Mouse (Mus musculus) heart, adult 11 months (tissue): ENCODE data around the gene Plb1.

Experiments
- DNase-seq: peaks from one replicate; pipeline ENCODE4 v3.0.0; 2022

Plb1 gene

DNA sequence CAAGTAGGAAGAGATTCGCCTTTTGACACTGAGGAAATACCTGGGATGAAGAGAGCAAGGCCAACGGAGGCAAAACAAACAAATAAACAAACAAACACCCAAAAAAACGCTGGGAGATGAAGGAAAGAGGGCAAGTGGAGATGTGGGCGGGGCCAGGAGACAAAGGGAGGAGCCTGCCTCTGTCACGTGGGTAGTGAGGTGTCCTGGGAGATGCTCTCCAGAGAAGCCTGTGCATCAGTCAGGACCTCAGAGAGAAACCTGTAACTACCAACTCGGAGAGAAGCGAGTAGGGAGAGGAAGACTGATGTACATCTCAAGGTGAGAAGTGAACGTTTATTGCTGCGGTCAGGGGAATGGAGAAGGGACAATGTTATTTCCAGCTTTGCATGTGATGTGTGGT is at the start of gene Plb1:
Plb1 (plus strand) TSS at position 235 of the 400 bp plus-strand sequence.
- DNase-seq: peak; percentile 63

DNA sequence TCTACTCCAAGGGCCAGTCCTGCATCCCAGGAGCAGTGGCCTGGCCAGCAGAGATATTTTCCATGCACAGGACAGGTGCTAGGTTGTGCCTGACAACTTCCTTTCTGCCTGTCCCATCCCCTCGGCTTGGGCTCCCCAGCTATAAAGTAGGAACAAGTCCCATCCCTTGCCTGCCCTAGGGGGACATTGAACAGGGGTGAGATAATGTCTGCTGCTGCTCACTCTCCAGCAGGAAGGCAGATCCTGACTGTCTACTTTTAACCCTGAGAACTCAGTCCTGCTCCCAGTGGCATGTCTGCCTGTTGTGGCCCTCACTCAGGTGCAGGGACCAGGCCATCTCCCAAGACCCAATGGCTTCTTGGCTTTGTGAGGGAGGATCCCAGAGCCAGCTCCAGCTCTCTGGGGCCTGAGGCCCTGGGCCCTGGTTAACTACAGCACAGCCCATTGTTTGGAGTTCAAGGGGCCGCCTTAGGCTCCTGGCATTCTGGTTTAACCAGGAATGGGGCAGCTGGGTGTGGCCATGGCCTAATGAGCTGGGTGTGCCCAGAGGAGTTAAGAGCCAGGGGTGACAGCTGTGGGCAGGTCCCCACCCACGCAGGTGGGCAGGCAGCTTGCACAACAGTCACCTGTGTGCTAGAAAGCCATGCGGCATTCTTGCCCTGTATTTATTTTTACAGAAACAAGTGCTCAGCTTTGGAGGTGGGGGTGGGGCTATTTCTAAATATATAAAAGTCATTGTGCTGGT is 49.5 kb upstream of the Plb1 start:
- DNase-seq: no peak

DNA sequence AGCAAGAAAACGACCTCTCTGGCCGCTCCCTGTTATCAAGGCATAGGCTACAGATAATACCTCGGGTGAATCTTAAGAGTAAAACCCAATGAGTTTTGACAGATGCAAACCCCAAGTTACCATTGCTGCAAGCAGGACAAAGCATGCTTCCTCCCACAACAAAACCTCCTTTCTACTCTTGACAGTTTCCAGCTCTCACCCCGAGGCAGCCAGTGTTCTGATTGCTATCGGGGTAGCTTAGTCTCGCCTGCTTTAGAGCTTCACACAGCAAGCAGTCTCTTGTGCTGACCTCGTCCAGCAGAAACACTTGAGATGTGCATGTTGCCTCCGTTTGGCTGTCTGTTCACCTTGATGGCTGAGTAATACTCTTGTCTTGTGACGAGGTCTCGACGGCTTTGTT is 44.8 kb upstream of the Plb1 start:
- peak; percentile 79 for DNase-seq

DNA sequence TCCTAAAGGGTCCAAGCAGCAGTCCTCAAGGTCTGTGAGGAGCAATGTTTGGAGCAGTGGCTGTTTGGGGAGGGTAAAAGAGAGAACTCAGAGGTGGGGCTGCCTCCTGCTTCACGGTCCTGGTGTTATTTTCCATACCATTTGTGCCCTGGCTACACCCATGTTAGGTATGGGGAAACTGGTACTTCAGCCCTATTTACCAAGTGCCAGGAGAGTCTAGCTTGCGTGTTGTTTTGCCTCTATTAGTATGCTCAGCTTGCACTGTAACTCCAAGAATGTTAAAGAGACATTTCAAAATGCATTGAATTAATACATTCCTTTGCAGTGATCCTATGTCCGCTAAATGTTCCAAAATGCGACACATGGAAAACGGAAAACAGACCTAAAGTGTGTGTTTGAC is 41.2 kb upstream of the Plb1 start:
- no peak for DNase-seq

DNA sequence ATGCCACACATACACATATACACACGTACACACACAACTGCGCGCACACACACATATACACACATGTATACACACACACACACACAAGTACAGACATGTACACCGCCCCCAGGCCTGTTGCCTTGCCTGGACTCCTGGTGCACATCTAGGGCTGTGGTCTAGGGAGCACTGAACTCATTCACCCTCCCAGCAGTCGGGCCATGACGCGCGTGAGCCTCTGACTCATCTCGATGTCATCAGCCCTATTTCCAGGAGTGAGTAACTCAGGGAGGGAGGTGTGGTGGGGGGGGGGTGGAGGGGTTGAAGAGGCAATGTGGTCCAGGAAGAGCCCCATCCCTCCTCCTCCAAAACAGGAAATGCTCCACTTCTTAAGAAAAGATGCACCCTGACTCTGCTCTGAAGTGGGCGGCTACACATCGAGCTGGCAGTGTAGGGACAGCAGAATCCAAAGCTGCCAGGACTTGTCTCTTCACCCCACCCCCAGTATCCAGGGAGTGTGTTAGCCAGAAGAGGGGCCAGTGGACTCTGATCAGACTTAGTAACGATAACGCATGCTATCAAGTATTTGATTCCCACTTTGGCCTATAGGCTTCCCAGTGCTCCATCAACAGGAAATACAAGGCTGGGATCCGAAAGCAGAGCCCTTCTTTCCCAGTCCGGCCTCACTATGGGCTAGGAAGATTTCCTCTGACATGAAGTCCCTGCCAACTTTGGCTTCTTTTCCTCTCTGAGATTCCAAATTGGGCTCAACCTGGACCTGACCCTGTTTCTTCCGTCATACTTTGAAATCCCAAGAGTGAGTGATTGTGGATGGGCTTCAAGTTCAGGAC is 40.3 kb upstream of the Plb1 start:
- DNase-seq: peak; percentile 95

DNA sequence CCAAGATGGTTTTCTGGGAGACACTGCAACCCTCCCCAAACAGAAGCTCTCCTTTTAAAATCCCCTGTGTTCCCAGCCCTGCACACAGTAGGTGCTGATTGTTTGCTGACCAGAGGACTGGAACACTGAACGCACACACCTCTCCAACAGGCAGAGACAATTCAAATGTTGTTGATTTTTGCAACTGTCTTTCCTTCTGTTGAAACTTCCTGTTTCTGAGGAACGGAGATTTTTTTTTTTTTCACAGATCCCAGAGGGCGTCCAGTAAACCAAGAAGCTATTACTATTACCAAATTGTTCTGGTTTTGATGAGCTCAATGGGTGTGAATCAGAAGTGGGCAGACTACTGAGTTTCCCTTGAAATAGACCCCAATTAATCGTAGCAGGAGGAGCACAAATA is 38.3 kb upstream of the Plb1 start:
- peak; percentile 64 for DNase-seq

DNA sequence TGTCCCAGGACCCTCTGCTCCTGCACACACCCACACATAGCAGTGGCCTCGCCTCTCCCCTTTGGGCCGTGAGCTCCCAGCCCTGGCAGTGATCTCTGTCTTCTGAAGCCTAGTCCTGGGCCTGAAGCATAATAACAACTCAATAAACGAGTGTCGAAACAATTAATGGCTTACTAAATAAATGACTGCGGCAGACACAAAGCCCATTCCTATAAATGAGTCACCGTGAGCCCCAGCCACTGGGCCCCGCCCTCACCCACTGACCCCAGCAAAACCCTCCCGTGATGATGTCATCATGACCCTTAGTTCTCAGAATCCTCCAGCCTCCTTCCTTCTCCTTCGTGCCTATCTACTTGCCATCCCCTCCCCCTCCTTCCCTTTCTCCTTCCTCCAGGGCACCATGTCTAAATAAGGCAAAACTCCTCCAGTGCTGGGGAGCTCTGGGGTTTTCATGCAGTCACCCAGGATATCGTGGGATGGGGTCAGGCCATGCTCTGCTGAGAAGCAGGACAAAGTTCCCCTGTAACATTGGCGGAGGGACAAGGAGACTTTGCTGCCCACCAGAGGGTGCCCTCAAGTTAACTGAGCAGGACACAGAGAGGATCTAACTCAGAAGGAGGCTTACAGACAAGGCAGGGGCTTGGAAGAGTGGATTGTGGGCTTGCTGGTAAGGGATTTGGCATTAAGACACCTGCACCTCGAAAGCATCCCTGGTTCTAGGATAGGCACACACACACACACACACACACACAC is 36.5 kb upstream of the Plb1 start:
- peak; percentile 93 for DNase-seq

DNA sequence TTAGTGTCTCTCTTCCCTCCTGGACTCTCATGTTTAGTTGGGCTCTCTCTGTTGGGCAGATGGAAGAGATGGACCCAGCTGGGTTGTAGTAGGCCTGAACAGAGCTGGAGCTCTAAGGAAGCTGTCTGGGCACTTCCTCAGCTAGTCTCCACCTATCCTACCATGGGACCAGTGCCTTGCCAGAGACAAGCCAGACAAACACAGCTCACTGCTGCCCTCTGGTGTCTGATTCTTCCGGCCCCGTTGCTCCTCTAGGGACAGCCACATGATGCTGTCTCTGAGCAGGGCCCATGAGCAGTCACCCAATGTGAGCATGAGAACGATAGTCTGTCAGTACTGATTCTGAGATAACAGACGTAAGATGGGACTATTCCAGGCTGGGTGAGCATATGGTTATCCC is 34.8 kb upstream of the Plb1 start:
- DNase-seq: peak; percentile 99

DNA sequence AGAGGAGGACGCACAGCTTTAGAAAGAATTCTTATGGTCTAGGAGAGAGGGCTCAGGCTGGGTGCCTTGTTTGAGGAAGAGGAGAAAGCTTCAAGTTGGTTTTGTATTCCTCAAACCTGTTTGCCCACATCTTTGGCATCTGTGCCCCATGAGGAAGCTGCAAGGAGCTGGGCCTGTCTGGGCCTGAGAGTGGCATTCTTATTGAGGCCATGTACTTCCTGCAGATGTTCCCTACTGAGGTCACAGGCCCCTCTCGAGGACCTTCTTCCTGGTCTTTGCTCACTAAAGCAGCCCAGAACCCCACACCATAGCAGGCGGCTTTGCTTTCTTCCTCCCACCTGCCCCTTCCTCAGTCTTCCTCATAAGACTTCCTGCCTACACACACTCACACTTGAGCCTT is 33.4 kb upstream of the Plb1 start:
- DNase-seq: peak; percentile 85

DNA sequence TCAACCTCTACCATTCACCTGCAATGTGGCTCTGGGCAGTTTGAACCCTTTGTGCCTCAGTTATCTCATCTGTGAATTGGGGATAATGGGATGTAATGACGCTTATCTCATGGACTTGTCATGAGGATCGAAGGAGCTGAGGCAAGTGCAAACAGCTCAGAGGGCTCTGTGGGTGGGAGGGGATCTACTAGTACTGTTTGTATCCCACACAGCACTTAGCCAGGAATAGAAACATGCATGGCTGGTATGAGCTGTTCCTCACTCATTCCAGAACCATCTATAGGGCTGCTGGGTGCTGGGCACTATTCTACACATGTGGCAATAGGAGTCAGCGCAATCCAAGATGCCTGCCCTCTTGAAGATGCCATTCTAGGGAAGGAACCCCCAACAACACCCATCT is 32.9 kb upstream of the Plb1 start:
- peak; percentile 76 for DNase-seq

DNA sequence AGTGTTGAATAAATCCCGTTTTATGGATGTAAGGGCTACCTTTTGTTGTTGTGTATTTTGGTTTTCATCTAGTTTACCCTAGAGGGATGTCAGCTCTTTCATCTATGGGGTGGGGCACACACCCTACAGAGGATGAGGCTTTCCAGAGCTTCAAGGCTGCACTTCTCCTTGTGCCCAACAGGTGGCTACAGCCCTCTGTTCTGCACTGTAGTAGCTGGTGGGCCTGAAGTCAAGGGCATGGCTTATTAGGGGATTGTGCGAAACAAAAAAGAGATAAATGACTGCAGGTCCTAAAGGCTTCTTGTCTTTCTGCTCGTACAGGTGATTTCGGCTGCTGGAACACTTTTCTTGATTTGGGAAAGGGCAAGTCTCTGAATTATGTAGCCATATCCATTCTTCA is 27.9 kb upstream of the Plb1 start:
- peak; percentile 72 for DNase-seq

DNA sequence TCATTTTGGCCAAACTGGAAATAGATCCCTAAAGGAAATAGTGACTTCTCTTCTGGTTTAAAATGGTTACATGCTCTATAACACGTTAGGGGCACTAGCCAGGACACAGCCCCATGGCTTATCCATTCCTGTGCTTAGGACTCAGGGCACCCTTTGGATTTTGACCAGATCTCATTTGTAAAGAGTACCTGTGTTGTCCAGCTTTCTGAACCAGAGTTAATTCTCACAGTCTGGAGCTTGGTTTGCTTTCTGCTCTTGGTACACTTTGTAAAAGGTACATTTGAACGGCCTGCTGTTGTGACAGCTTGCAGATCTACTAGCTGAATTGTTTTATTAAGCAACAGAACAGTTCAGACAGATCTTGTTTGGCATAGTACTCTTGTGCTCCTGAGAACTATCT is 25.8 kb upstream of the Plb1 start:
- peak; percentile 66 for DNase-seq

DNA sequence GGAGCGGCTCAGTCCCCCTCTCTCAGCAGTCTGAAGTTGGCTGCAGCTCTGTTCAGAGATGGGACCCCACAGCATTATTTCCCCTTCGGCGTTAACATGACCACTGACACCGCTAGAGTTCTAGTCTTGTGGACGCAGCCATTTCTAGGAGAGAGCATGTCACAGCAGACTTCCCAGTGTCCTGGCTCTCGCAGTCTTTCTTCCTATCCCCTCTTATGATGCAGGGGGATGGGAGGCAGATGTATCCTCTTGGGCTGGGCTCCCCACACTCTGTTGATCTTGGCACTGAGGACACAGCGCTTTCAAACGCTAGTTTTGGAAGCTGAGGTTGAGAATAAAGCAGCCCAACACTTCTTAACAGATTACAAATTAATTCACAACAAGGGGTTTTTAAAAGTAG is 24.0 kb upstream of the Plb1 start:
- peak; percentile 70 for DNase-seq

DNA sequence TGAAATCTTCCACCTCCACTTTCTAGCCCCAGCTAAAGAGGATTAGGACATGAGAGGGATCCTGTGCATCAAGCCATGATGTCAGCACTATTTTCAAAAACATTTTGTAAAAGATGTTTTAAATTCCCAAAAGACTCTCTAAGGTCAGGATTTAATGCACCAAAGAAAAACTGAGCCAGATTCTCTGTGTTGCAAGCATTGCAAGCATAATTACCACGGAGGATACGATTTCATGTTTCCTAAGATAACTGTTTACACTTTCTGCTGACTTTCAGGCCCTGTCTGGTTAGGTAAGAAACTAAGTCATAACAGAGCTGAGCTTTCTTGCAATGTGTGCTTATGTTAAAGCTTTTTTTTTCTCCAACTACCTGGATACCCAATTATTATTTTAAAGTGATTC is 21.5 kb upstream of the Plb1 start:
- no peak for DNase-seq

DNA sequence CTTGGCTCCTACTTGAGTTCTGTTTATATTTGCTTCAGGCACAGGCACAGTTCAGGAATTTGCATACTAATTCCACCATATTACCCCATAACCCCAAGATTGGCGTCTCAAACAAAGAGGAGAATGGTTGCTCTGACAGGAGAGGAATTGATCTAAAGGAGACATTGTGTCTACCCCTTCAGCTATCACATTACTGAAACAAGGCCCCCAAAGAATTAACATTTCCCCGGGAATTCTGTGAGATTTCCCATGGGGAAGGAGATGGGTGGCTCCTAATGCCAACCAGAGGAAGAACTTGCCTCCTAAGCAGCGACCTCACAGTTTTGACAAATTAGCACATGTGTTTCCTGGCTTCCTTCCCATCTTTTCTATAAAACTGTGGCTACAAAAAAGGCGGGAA is 18.8 kb upstream of the Plb1 start:
- no peak for DNase-seq

DNA sequence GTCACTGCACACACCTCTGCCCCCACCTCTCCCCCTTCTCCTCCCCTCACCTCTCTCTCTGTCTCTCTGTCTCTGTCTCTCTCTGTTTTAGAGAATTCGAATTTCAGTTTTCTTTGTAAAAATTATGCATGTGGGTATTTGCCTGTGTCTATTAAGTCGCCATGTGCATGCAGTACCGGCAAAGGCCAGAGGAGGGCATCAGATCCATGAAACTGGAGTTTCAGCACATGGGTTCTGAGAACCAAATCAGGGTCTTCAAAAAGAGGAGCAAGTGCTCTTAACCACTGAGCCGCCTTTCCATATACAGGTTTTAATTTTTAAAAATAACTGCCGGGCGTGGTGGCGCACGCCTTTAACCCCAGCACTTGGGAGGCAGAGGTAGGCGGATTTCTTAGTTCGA is 17.0 kb upstream of the Plb1 start:
- peak; percentile 85 for DNase-seq

DNA sequence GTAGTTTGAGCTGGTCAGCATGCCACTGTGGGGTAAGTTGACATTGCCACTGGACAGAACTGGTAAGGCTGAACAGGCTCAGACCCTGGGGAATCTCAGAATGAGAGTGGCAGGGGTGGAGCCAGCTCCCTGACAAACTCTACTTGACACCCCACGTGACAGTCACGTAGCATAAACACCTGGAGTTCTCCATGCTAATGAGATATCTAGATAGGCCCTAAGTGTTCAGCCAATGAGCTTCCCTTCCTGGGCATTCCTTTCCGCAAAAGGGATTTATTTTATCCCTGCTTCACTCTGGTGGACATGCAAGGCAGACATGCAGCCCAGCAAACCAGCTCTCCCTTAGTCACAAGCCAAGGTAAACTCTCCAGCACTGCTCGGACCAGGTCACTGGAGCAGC is 16.0 kb upstream of the Plb1 start:
- DNase-seq: peak; percentile 82

DNA sequence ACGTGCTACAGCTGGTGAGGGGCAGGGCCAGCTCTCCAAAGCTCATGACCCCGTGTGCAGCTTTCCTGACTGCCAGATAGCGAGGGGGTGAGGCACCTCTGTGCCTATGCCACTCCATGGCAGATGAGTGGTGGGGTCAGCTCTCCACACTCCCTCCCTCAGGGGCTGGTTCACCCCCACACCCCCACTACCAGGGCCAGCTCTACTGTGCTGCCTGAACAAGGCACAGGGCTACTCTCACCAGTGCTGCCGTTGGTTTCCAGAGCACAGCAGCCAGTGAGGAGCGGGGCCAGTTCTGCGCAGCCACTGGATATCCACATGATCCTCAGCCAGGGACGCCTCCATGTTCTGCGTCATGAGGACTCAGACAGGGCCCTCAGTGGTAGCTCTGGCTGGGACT is 15.0 kb upstream of the Plb1 start:
- peak; percentile 45 for DNase-seq

DNA sequence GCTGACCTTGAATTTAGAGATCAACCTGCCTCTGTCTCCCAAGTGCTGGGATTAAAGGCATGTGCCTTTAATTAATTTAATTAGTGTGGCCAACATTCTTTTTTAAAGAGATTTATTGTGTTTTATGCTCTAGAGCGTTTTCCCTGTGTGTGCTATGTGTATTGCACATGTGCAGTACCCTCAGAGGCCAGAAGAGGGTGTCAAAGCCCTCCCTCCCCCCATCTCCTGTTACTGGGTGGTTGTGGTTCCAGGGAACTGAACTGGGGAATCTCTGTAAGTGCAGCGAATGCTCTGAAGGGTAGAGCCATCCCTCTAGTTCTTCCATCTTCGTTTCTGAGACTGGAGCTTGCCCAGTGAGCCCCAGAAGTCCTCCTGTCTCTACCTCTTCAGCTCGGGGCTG is 2.1 kb upstream of the Plb1 start:
- peak; percentile 72 for DNase-seq

DNA sequence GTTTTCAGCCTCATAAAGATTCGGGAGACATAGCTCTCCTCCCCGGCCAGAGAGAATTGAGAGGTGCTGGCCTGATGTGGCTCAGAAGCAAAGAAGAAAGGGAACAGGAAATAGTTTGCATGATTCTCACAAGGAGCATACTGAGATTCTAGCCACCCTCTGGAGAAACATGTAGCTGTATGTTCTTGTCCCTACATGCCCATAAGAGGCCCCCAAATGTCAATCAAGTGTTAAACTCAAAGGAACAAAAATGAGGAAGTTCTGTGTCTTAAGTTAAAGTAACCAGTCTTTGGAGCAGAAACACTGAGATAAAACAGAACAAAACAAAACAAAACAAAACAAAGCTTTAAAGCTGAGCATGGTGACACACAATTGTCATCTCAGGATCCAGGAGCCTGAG is 6.8 kb downstream of the Plb1 start:
- peak; percentile 52 for DNase-seq

DNA sequence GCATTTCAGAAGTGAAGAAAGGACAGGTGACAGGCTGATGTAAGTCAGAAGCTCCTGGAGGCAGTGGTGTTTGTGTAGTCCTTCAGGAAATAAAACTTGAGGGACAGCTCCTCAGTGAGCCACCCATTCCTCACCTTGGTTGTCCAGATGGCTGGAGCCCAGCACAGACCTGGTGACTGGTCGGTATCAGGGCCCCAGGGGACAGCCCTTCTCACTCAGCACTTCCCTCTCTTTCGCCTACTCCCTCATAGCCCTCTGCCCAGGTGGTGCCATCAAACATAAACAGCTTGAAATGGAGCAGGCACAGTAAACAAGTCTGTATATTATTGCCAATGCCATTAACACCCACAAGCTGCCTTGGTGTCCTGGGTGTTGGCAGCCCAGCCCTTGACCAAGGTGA is 8.2 kb downstream of the Plb1 start:
- DNase-seq: peak; percentile 76

DNA sequence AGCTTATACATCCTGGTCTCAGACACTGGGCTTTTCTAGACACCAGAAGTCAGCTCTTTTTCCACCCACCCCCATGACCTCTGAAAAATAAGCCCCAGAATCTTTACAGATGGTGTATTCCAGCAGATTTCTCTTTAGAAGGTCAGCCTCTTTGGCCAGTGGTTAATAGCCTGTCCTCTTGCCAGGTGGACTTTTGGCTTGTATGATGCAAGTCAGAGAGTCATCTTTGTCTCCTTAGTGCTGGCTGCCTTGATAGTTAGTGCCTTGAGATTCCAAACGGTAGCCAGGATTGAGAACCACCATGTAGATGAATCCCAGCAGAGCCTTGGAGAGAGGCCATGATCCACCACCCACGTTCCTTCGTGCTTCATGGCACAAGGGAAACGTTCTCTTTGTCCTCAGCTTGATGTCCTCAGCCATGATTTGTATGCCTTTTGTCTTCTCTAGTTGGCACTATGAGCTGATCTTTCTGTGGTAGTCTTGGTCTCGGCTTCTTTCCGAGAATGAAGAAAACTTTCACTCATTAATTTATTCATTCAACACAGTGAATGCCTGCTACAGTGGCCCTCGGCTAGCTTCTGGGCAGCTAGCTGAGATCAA is 10.9 kb downstream of the Plb1 start:
- peak; percentile 22 for DNase-seq

DNA sequence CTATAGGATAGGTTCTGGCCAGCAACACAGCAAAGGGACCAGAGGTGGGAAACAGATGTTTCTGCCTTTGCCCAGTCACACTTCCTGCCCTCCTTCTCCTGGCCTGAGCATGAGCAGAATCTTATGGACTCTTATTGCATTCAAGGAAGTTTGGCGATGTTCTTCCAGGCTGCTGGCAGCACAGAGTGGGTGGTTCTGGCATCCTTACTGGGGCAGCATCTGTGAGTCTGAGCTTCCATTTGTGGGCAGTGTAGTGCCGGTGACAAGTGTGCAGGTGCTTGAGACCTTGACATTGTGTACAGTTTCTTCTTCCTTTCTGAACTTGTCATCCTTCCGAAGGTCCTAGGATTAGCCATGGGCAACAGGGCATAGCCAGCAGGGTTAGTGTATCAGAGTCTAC is 12.9 kb downstream of the Plb1 start:
- peak; percentile 46 for DNase-seq
